Mouse (Mus musculus): ENCODE data around the gene Tmcc2. TPM values are rescaled to one million over a fixed set of nuclear protein-coding genes. Genes with fewer than 3 reads are reported as not detected.

Tmcc2 gene
- polyA plus RNA-seq, 1 experiment: 35.2 TPM

- Histone ChIP-seq H3K36me3 (ENCODE audit: control insufficient read depth, insufficient read depth) (no peaks in the 10 kb centered on the region), H3K27me3 (ENCODE audit: control insufficient read depth, insufficient read depth, insufficient read length) (no peaks in the 10 kb centered on the region), H3K79me2 (ENCODE audit: control insufficient read depth, insufficient read depth) (no peaks in the 10 kb centered on the region), H3K4me3 (no peak overlapping the region), H3ac (ENCODE audit: control insufficient read depth, insufficient read length) (no peak overlapping the region), H3K4me2 (ENCODE audit: low read depth) (no peak overlapping the region)
- no peak for TF ChIP-seq MYOG (IDR thresholded peaks at IDR 0.05; ENCODE audit: control insufficient read depth in 1 of 3, insufficient read depth in 1 of 3, insufficient read length in 2 of 3, low read depth in 2 of 3)
- TF ChIP-seq MAX (IDR thresholded peaks at IDR 0.05; ENCODE audit: low read depth): no peak
- no peak for TF ChIP-seq POLR2A (IDR thresholded peaks at IDR 0.05; ENCODE audit: insufficient read length, low read depth)
- TF ChIP-seq MYOD1 (IDR thresholded peaks at IDR 0.05; ENCODE audit: control insufficient read depth in 1 of 3, insufficient read length in 2 of 3, low read depth in 2 of 3): no peak
- no peak for TF ChIP-seq CEBPB (IDR thresholded peaks at IDR 0.05; ENCODE audit: insufficient read depth, poor library complexity, severe bottlenecking)
- TF ChIP-seq TCF3 (IDR thresholded peaks at IDR 0.05; ENCODE audit: insufficient read length, low read depth): no peak
- TF ChIP-seq REST (IDR thresholded peaks at IDR 0.05; ENCODE audit: insufficient read depth, insufficient read length): no peak
- no peak for TF ChIP-seq E2F4 (IDR thresholded peaks at IDR 0.05; ENCODE audit: insufficient read depth)
- TF ChIP-seq TCF12 (IDR thresholded peaks at IDR 0.05; ENCODE audit: insufficient read depth, poor library complexity, severe bottlenecking): no peak
- TF ChIP-seq USF1 (IDR thresholded peaks at IDR 0.05; ENCODE audit: low read depth): no peak
- no peak for TF ChIP-seq POLR2AphosphoS2 (IDR thresholded peaks at IDR 0.05; ENCODE audit: insufficient read length, low read depth)
- no peak for TF ChIP-seq SRF (IDR thresholded peaks at IDR 0.05; ENCODE audit: control insufficient read depth, insufficient read length, low read depth)
Measured at GRCm38 (mm10) chr1:132343656-132344055, 47.4 kb downstream of the Tmcc2 start.

DNA sequence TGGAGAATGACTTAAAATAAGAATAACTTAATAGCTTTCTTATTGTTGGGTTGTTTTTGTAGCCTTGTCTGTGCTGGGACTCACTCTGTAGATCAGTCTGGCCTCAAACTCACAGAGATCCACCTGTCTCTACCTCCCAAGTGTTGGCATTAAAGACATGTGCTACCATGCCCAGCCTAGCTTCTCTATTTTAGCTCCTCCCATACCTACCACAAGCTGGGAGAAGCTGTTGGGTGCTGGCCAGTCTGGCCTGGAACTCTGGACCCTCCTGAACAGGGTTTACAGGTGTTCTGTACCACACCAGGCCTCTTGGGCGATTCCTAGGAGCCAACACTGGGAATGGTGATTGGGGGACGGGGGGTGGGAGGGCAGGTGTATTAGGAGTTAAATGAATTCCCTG is 47.9 kb downstream of the Tmcc2 start:
- no peaks in the 10 kb centered on the region for H3K27me3 ChIP-seq (ENCODE audit: control insufficient read depth, insufficient read depth, insufficient read length)
- TF ChIP-seq E2F4 (IDR thresholded peaks at IDR 0.05; ENCODE audit: insufficient read depth): no peak
- TF ChIP-seq USF1 (IDR thresholded peaks at IDR 0.05; ENCODE audit: low read depth): no peak
- TF ChIP-seq POLR2AphosphoS2 (IDR thresholded peaks at IDR 0.05; ENCODE audit: insufficient read length, low read depth): no peak
- TF ChIP-seq MYOG (IDR thresholded peaks at IDR 0.05; ENCODE audit: control insufficient read depth in 1 of 3, insufficient read depth in 1 of 3, insufficient read length in 2 of 3, low read depth in 2 of 3): no peak
- no peak for TF ChIP-seq TCF3 (IDR thresholded peaks at IDR 0.05; ENCODE audit: insufficient read length, low read depth)
- TF ChIP-seq REST (IDR thresholded peaks at IDR 0.05; ENCODE audit: insufficient read depth, insufficient read length): no peak
- no peak for TF ChIP-seq MAX (IDR thresholded peaks at IDR 0.05; ENCODE audit: low read depth)
- no peak for TF ChIP-seq TCF12 (IDR thresholded peaks at IDR 0.05; ENCODE audit: insufficient read depth, poor library complexity, severe bottlenecking)
- TF ChIP-seq CEBPB (IDR thresholded peaks at IDR 0.05; ENCODE audit: insufficient read depth, poor library complexity, severe bottlenecking): no peak
- no peak overlapping the region for H3K4me3 ChIP-seq
- H3ac ChIP-seq (ENCODE audit: control insufficient read depth, insufficient read length): no peak overlapping the region
- H3K4me2 ChIP-seq (ENCODE audit: low read depth): peak overlapping the region; percentile 53
- no peaks in the 10 kb centered on the region for H3K79me2 ChIP-seq (ENCODE audit: control insufficient read depth, insufficient read depth)
- no peaks in the 10 kb centered on the region for H3K36me3 ChIP-seq (ENCODE audit: control insufficient read depth, insufficient read depth)

- H3K4me2 ChIP-seq (ENCODE audit: low read depth): peak overlapping the region; percentile 75
- no peaks in the 10 kb centered on the region for H3K36me3 ChIP-seq (ENCODE audit: control insufficient read depth, insufficient read depth)
- no peaks in the 10 kb centered on the region for H3K27me3 ChIP-seq (ENCODE audit: control insufficient read depth, insufficient read depth, insufficient read length)
- no peak for TF ChIP-seq USF1 (IDR thresholded peaks at IDR 0.05; ENCODE audit: low read depth)
- TF ChIP-seq E2F4 (IDR thresholded peaks at IDR 0.05; ENCODE audit: insufficient read depth): no peak
- no peak for TF ChIP-seq CEBPB (IDR thresholded peaks at IDR 0.05; ENCODE audit: insufficient read depth, poor library complexity, severe bottlenecking)
- no peak for TF ChIP-seq MAX (IDR thresholded peaks at IDR 0.05; ENCODE audit: low read depth)
- no peak for TF ChIP-seq TCF12 (IDR thresholded peaks at IDR 0.05; ENCODE audit: insufficient read depth, poor library complexity, severe bottlenecking)
- TF ChIP-seq REST (IDR thresholded peaks at IDR 0.05; ENCODE audit: insufficient read depth, insufficient read length): no peak
- no peak for TF ChIP-seq POLR2AphosphoS2 (IDR thresholded peaks at IDR 0.05; ENCODE audit: insufficient read length, low read depth)
- no peak for TF ChIP-seq POLR2A (IDR thresholded peaks at IDR 0.05; ENCODE audit: insufficient read length, low read depth)
- no peak for TF ChIP-seq SRF (IDR thresholded peaks at IDR 0.05; ENCODE audit: control insufficient read depth, insufficient read length, low read depth)
- TF ChIP-seq MYOD1 (IDR thresholded peaks at IDR 0.05; ENCODE audit: control insufficient read depth in 1 of 3, insufficient read length in 2 of 3, low read depth in 2 of 3): no peak
- TF ChIP-seq TCF3 (IDR thresholded peaks at IDR 0.05; ENCODE audit: insufficient read length, low read depth): no peak
- no peak for TF ChIP-seq MYOG (IDR thresholded peaks at IDR 0.05; ENCODE audit: control insufficient read depth in 1 of 3, insufficient read depth in 1 of 3, insufficient read length in 2 of 3, low read depth in 2 of 3)
- H3K79me2 ChIP-seq (ENCODE audit: control insufficient read depth, insufficient read depth): no peaks in the 10 kb centered on the region
- H3ac ChIP-seq (ENCODE audit: control insufficient read depth, insufficient read length): no peak overlapping the region
- no peak overlapping the region for H3K4me3 ChIP-seq
Measured at GRCm38 (mm10) chr1:132342518-132342917, 48.6 kb downstream of the Tmcc2 start.

GRCm38 (mm10) chr1:132341731-132342501 is 49.2 kb downstream of the Tmcc2 start:
- no peaks in the 10 kb centered on the region for H3K36me3 ChIP-seq (ENCODE audit: control insufficient read depth, insufficient read depth)
- no peaks in the 10 kb centered on the region for H3K79me2 ChIP-seq (ENCODE audit: control insufficient read depth, insufficient read depth)
- no peaks in the 10 kb centered on the region for H3K27me3 ChIP-seq (ENCODE audit: control insufficient read depth, insufficient read depth, insufficient read length)
- peak overlapping the region; percentile 75 for H3K4me2 ChIP-seq (ENCODE audit: low read depth)
- H3ac ChIP-seq (ENCODE audit: control insufficient read depth, insufficient read length): no peak overlapping the region
- H3K4me3 ChIP-seq: no peak overlapping the region
- no peak for TF ChIP-seq E2F4 (IDR thresholded peaks at IDR 0.05; ENCODE audit: insufficient read depth)
